Mouse (Mus musculus) neural tube, embryonic 12.5 days (tissue): ENCODE measurements around the gene Asic2. TPM values are rescaled to one million over a fixed set of nuclear protein-coding genes. Genes with fewer than 3 reads are reported as not detected.

Experiments used
- ATAC-seq: fragments of 200-750 bp; cut with Nextera tagmentation; 2 replicates; pipeline ENCODE4 v1.8.0; 2017; ENCODE audit warnings: low read depth, mild to moderate bottlenecking, moderate TSS enrichment, moderate library complexity; ENCODE audit not compliant: low FRiP score
- H3K27ac ChIP-seq: fragments of 300-500 bp; sonication (generic); 2 replicates; pipeline ENCODE4 v1.5.1; 2016
- H3K27me3 ChIP-seq: fragments of 300-500 bp; sonication (generic); replicated peaks from 2 replicates; pipeline ENCODE4 v1.6.1; 2016; ENCODE audit warnings: mild to moderate bottlenecking
- H3K36me3 ChIP-seq: fragments of 300-500 bp; sonication (generic); 2 replicates; pipeline ENCODE4 v1.6.1; 2016; ENCODE audit warnings: mild to moderate bottlenecking
- H3K4me1 ChIP-seq: fragments of 300-500 bp; sonication (generic); 2 replicates; pipeline ENCODE4 v1.6.1; 2016
- H3K4me2 ChIP-seq: fragments of 300-500 bp; sonication (generic); replicated peaks from 2 replicates; pipeline ENCODE4 v1.6.1; 2016; ENCODE audit warnings: mild to moderate bottlenecking
- H3K4me3 ChIP-seq: fragments of 300-500 bp; sonication (generic); 2 replicates; pipeline ENCODE4 v1.5.1; 2016
- H3K9ac ChIP-seq: fragments of 300-500 bp; sonication (generic); 2 replicates; pipeline ENCODE4 v1.6.1; 2016; ENCODE audit warnings: mild to moderate bottlenecking
- H3K9me3 ChIP-seq: fragments of 300-500 bp; sonication (generic); 2 replicates; pipeline ENCODE4 v1.6.1; 2016; ENCODE audit warnings: mild to moderate bottlenecking
- WGBS: fragments of 180-500 bp; shearing (Covaris S2); methylation state at CpG from one replicate; pipeline ENCODE4 v1.1.7; 2016; 5-methylcytosine and 5-hydroxymethylcytosine counted together
- polyA plus RNA-seq: library from polyadenylated mRNA; unstranded; fragments of >200 nt; fragmentation: Nextera tagmentation; extraction: Ambion mirVana; gene quantifications from 2 replicates; pipeline ENCODE4 v1.2.1, GENCODE M21; 2016

Gene Asic2
- polyA plus RNA-seq, 1 experiment from 2014 or later = 8.4 TPM

GRCm38 (mm10) chr11:81223361-81223760, 744.9 kb downstream of the Asic2 start:
- H3K9ac ChIP-seq = no peak overlapping the region
- no peak overlapping the region for H3K27ac ChIP-seq
- no peaks in the 10 kb centered on the region for H3K27me3 ChIP-seq
- H3K4me1 ChIP-seq = no peaks in the 10 kb centered on the region
- H3K9me3 ChIP-seq = no peaks in the 10 kb centered on the region
- 91% methylated on average over 9 of the region's 9 CpGs for WGBS
- no peaks in the 10 kb centered on the region for H3K36me3 ChIP-seq
- ATAC-seq = no peak
- no peak overlapping the region for H3K4me3 ChIP-seq
- H3K4me2 ChIP-seq = no peak overlapping the region

DNA sequence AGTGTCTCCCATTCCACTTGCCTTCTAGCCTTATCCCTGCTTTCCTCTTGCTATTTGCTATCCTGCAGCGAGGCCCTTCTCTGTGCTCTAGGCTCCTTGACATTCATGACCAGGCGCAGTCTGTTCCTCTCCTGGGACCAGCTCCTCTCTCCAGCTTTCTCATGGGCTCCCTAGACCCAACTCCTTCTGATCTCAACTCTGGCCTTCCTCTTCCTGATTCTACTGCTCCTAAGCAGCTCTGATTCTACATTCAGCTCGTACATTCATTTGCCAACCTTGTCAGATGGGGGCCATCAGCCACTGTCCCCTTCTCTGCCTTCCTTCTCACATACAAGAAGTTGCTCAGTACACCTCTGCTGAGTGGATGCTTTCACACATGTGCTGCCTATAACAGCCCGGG, 747.5 kb downstream of the Asic2 start:
- Histone ChIP-seq H3K27ac (no peak overlapping the region), H3K9me3 (no peaks in the 10 kb centered on the region), H3K4me2 (no peak overlapping the region), H3K9ac (no peak overlapping the region), H3K27me3 (no peaks in the 10 kb centered on the region), H3K4me1 (no peaks in the 10 kb centered on the region), H3K4me3 (no peak overlapping the region), H3K36me3 (no peaks in the 10 kb centered on the region)
- ATAC-seq = no peak
- 90% methylated on average over 4 of the region's 4 CpGs for WGBS

- Histone ChIP-seq H3K27me3 (no peaks in the 10 kb centered on the region), H3K4me1 (no peaks in the 10 kb centered on the region), H3K4me2 (no peak overlapping the region), H3K9ac (no peak overlapping the region), H3K9me3 (no peaks in the 10 kb centered on the region), H3K27ac (no peak overlapping the region), H3K36me3 (no peaks in the 10 kb centered on the region), H3K4me3 (no peak overlapping the region)
- WGBS = 88% methylated on average over 4 of the region's 4 CpGs
- ATAC-seq = no peak
Measured at GRCm38 (mm10) chr11:81205471-81205870, 762.8 kb downstream of the Asic2 start.

DNA sequence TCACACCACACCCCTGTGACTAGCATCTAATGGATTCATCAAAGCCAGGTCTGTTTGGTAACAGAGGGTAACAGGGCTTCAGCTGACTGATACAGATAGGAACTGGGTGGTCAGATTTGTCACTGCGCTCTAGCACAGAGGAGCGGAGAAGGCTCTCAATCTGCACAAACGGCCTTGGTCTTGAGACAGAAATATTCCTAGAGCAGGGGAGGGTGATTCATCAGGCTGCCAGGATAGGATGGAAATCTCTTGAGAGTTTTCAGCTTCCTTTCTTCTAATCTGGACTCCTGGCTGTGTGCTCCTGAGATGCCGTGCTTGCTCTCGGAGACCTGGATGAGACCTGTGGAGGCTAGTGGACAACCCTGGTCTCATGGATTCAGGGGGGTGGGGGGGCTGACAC, 765.7 kb downstream of the Asic2 start:
- Histone ChIP-seq H3K36me3 (no peaks in the 10 kb centered on the region), H3K27me3 (no peaks in the 10 kb centered on the region), H3K4me3 (no peak overlapping the region), H3K27ac (no peak overlapping the region), H3K4me2 (no peak overlapping the region), H3K4me1 (no peaks in the 10 kb centered on the region), H3K9ac (no peak overlapping the region), H3K9me3 (no peaks in the 10 kb centered on the region)
- ATAC-seq = no peak
- WGBS = 85% methylated on average over 5 of the region's 5 CpGs

GRCm38 (mm10) chr11:81193856-81194255, 774.4 kb downstream of the Asic2 start:
- Histone ChIP-seq H3K4me2 (no peak overlapping the region), H3K9ac (no peak overlapping the region), H3K36me3 (no peaks in the 10 kb centered on the region), H3K27me3 (no peaks in the 10 kb centered on the region), H3K4me1 (no peaks in the 10 kb centered on the region), H3K9me3 (no peaks in the 10 kb centered on the region), H3K27ac (no peak overlapping the region), H3K4me3 (no peak overlapping the region)
- ATAC-seq = no peak
- WGBS = 56% methylated on average over 4 of the region's 4 CpGs

DNA sequence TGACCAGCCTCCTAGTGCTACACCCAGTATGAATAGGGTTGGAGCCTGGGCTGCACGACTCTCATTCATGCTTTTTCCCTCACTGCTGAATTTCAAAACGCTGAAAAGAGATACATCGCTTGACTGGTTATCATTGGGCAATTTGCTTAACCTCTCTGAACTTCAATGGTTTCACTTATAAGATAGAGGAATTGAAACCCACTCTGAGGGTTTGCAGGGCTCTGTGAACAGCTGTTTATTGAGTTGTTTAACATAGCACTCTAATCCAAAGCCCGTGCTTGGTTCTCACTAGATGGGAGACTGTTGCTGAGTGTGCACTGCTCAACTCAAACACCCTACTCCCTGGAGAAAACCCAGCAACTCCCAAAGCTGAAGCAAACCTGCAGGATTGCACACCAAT, 776.1 kb downstream of the Asic2 start:
- Histone ChIP-seq H3K4me3 (no peak overlapping the region), H3K4me1 (no peaks in the 10 kb centered on the region), H3K9me3 (no peaks in the 10 kb centered on the region), H3K36me3 (no peaks in the 10 kb centered on the region), H3K27me3 (no peaks in the 10 kb centered on the region), H3K27ac (no peak overlapping the region), H3K9ac (no peak overlapping the region), H3K4me2 (no peak overlapping the region)
- no peak for ATAC-seq
- WGBS = 83% methylated on average over 4 of the region's 4 CpGs

GRCm38 (mm10) chr11:81189103-81189502, 779.2 kb downstream of the Asic2 start:
- H3K27me3 ChIP-seq = no peaks in the 10 kb centered on the region
- no peak overlapping the region for H3K4me2 ChIP-seq
- H3K27ac ChIP-seq = no peak overlapping the region
- H3K9ac ChIP-seq = no peak overlapping the region
- H3K9me3 ChIP-seq = no peaks in the 10 kb centered on the region
- H3K36me3 ChIP-seq = no peaks in the 10 kb centered on the region
- no peak for ATAC-seq
- WGBS = 92% methylated on average over 6 of the region's 6 CpGs
- no peaks in the 10 kb centered on the region for H3K4me1 ChIP-seq
- H3K4me3 ChIP-seq = no peak overlapping the region

- H3K4me3 ChIP-seq = no peak overlapping the region
- ATAC-seq = no peak
- no peak overlapping the region for H3K27ac ChIP-seq
- no peak overlapping the region for H3K9ac ChIP-seq
- no peaks in the 10 kb centered on the region for H3K4me1 ChIP-seq
- no peaks in the 10 kb centered on the region for H3K27me3 ChIP-seq
- H3K9me3 ChIP-seq = no peaks in the 10 kb centered on the region
- H3K4me2 ChIP-seq = no peak overlapping the region
- no peaks in the 10 kb centered on the region for H3K36me3 ChIP-seq
- WGBS = 89% methylated on average over 3 of the region's 3 CpGs
Measured at GRCm38 (mm10) chr11:81187851-81188250, 780.4 kb downstream of the Asic2 start.

DNA sequence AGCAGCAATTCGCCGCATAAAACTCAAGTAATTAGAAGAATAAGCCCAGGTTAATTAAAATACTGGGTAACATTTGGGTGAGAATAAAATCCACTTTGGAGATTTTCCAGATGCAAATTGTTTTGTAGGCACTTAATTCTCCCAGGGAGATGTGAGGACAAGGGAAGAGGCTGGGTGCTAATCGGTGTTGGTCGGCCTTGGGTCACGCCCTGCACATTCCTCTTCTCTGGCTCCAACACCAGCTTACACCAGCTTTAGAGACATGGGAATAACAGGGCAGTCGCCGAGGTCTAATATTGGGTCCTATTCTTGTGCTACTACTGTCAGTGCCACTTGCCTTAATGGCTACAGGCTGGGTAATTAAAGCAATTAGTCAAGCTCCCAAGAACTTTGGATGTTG, 783.5 kb downstream of the Asic2 start:
- no peak overlapping the region for H3K4me2 ChIP-seq
- H3K27ac ChIP-seq = no peak overlapping the region
- ATAC-seq = no peak
- H3K36me3 ChIP-seq = no peaks in the 10 kb centered on the region
- no peak overlapping the region for H3K9ac ChIP-seq
- no peaks in the 10 kb centered on the region for H3K9me3 ChIP-seq
- H3K27me3 ChIP-seq = no peaks in the 10 kb centered on the region
- no peak overlapping the region for H3K4me3 ChIP-seq
- no peaks in the 10 kb centered on the region for H3K4me1 ChIP-seq
- 78% methylated on average over 7 of the region's 7 CpGs for WGBS

GRCm38 (mm10) chr11:81164890-81165289, 803.4 kb downstream of the Asic2 start:
- Histone ChIP-seq H3K4me1 (no peaks in the 10 kb centered on the region), H3K4me3 (no peak overlapping the region), H3K9me3 (peaks cover 8% of the 10 kb centered on the region; the same call in 1 of the 2 replicates), H3K9ac (no peak overlapping the region), H3K27me3 (no peaks in the 10 kb centered on the region), H3K27ac (no peak overlapping the region), H3K36me3 (no peaks in the 10 kb centered on the region), H3K4me2 (no peak overlapping the region)
- ATAC-seq = no peak
- 87% methylated on average over 2 of the region's 2 CpGs for WGBS

GRCm38 (mm10) chr11:81163056-81163455, 805.2 kb downstream of the Asic2 start:
- 65% methylated on average over 4 of the region's 4 CpGs for WGBS
- H3K27me3 ChIP-seq = no peaks in the 10 kb centered on the region
- no peak overlapping the region for H3K4me2 ChIP-seq
- H3K9ac ChIP-seq = no peak overlapping the region
- no peak for ATAC-seq
- H3K36me3 ChIP-seq = no peaks in the 10 kb centered on the region
- no peaks in the 10 kb centered on the region for H3K4me1 ChIP-seq
- H3K4me3 ChIP-seq = no peak overlapping the region
- no peak overlapping the region for H3K27ac ChIP-seq
- H3K9me3 ChIP-seq = peaks cover 8% of the 10 kb centered on the region; the same call in 1 of the 2 replicates

- Histone ChIP-seq H3K9me3 (no peaks in the 10 kb centered on the region), H3K27me3 (peaks cover 36% of the 10 kb centered on the region), H3K4me2 (peak overlapping the region; percentile 98), H3K36me3 (no peaks in the 10 kb centered on the region), H3K27ac (no peak overlapping the region), H3K4me3 (peak overlapping the region; percentile 65), H3K9ac (peak overlapping the region; percentile 10; the same call in 1 of the 2 replicates), H3K4me1 (peaks cover 18% of the 10 kb centered on the region)
- 16% methylated on average over 13 of the region's 13 CpGs for WGBS
- peak; percentile 25; the same call in 1 of the 2 replicates for ATAC-seq
Measured at GRCm38 (mm10) chr11:81153841-81154240, 814.4 kb downstream of the Asic2 start.

DNA sequence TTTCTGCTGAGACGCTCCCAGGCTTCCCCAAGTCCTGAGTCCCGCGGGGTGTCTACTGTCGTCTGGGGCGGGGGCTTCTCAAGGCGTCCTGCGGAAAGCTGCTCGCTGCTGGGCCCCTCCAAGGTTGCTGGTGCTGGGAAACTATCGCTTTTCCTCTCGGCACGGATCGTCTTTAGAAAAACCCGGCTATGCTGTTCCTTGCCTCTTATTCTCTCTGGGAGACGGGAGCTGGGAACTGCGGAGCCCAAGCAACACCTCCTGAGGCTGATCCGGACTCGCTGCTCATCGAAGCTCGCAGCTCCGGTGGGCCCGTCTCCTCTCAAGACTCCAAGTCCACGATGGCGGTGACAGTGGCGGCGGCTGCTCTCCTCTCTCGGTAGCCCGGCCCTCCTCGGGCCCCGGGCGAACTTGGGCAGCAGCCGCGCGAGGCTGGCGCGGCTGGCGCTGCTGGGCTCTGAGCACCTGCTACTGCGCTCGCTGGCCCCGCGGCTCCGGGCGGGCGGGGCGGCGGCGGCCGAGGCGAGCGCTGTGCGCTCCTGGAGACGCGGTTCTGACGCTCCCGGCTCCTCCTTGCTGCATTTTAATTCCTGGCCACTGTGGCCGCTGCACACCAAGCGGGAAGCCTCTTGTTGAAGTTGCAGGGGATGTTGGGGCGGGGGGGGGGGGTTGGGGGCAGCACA, 815.0 kb downstream of the Asic2 start:
- H3K27ac ChIP-seq = 0 out of 2 replicates have a peak overlapping the region, but pooled peaks have one; percentile 50
- peaks cover 18% of the 10 kb centered on the region for H3K4me1 ChIP-seq
- no peaks in the 10 kb centered on the region for H3K9me3 ChIP-seq
- peaks cover 36% of the 10 kb centered on the region for H3K27me3 ChIP-seq
- H3K4me3 ChIP-seq = peak overlapping the region; percentile 65
- H3K36me3 ChIP-seq = no peaks in the 10 kb centered on the region
- peak; percentile 88 for ATAC-seq
- H3K4me2 ChIP-seq = peak overlapping the region; percentile 98
- peak overlapping the region; percentile 74 for H3K9ac ChIP-seq
- under 1% methylated on average over 57 of the region's 57 CpGs for WGBS
